Mouse (Mus musculus) adrenal gland, adult 8-10 months (tissue): Measurements from ENCODE around the gene Snapc3. TPM values are rescaled to one million over a fixed set of nuclear protein-coding genes. Genes with fewer than 3 reads are reported as not detected.
"Not testable (repeated sequence)": the region's sequence is repeated elsewhere in the genome, so short reads cannot be mapped to it uniquely, and the experiment has no call there.

Experiments
- DNase-seq: peaks from one replicate; pipeline ENCODE4 v3.0.0; 2022
- total RNA-seq, 4 experiments: library from RNA; stranded (reverse); gene quantifications; 2 replicates each; pipeline ENCODE4 v1.2.4; 2022

Snapc3 gene
- total RNA-seq, 4 experiments from 2014 or later: 21.7 to 34.2 (median 25.3) TPM

GRCm38 (mm10) chr4:83500154-83501036 is 82.9 kb downstream of the Snapc3 start:
- no peak for DNase-seq

- DNase-seq: no peak
Observed at GRCm38 (mm10) chr4:83501037-83501430, 83.5 kb downstream of the Snapc3 start.

DNA sequence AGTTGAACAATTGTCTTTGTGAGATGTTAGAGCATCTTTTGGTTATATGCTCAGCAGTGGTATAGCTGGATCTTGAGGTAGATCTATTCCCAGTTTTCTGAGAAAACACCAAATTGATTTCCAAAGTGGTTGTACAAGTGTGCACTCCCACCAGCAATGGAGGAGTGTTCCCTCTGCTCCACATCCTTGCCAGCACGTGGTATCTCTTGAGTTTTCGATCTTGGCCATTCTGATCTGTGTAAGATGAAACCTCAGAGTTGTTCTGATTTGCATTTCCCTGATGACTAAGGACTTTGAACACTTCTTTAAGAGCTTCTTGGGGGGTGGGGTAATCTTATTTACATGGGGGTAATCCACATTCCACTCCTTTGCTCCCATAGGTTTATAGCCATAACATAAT is 92.1 kb downstream of the Snapc3 start:
- DNase-seq: no peak

- no peak for DNase-seq
Observed at GRCm38 (mm10) chr4:83511083-83511482, 93.6 kb downstream of the Snapc3 start.

DNA sequence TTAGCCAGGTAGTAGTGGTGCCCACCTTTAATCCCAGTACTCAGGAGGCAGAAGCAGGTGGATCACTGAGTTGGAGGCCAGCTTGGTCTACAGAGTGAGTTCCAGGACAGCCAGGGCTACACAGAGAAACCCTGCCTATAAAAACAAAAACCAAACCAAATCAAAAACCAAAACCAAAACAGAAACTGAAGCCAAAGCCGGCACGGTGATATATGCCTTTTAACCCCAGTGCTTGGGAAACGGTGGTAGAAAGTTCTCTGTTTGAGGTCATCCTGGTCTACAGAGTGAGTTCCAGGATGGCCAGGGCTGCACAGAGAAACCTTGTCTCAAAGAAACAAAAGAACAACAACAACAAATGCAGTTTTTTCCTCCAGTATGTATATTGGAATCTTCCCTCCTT is 94.7 kb downstream of the Snapc3 start:
- DNase-seq: no peak

DNA sequence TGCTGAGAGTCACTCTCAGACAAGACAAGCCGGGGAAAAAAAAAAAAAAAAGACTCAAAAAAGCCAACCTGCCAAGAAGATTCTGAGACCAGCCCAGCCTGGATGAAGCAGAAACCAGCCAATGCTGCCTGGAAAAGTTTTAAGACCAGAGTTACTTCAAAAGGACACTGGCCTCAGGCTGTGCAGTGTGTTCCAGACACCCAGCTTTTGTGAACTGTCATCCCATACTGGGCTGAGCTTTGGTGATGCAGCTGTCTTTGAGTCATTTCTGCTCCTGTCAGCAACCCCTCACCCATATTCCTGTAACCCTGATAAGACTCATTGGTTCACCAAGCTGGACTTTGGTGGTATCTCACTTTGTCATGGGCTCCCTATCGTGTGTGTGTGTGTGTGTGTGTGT is 95.1 kb downstream of the Snapc3 start:
- no peak for DNase-seq

DNA sequence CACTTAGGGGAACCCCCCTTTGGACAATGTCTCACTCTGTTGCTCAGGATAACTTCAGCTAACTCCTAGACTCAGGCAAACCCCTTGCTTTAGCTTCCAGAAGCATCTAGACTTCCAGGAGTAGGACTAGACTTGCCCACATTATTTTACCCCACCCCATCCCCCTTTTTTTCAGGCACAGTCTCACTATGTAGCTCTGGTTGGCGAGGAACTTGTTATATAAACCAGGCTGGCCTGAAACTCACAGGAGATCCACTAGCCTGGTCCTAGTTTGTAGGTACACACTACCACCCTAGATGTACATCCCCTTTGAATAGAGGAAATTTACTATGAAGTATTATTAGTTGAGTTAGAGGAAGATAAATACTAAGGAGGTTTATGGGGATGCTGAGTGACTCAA is 96.7 kb downstream of the Snapc3 start:
- DNase-seq: no peak

DNA sequence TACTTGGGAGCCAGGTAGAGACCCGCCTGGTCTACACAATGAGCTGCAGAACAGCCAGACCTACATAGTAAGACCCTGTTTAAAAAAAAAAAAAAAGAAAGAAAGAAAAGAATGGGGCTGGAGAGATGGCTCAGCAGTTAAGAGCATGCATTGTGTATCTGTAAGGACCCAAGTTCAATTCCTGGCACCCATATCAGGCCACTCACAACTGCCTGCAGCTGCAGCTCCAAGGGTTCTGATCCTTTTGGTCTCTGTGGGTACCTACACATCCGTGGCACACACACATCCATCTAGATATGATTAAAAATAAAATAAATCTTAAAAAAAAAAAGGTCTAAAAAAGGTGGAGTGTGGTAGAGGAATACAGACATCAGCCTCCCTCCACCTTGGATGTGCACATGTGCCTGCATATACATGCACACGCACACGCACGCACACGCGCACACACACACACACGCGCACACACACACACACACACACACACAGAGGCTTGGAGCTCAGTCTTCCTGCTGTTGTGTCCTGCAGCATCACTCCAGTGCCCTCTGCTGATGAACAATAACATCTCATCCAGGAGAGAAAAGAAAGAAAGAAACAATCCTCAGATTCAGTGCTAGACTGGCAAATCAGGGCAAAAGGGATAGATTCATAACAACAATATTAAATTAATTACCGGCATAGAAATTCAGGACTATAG is 97.6 kb downstream of the Snapc3 start:
- DNase-seq: no peak

DNA sequence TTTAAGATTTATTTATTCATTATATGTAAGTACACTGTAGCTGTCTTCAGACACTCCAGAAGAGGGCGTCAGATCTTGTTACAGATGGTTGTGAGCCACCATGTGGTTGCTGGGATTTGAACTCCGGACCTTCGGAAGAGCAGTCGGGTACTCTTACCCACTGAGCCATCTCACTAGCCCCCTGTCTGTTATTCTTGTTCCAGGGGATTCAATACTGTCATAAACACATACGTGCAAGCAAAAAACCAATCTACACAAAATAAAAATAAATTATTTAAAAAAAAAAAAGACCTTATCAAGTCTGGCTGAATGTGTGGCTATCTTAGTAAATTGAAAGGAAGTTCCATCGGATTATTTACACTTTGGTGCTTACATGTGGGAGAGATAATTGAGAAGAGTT is 98.6 kb downstream of the Snapc3 start:
- not testable (repeated sequence) for DNase-seq

Other genes with a start within 250 kb of the Snapc3 start
- gene Ttc39b, start 93.5 kb upstream of the Snapc3 start, total RNA-seq: 10 to 100 TPM; 21.4 to 29.7 (median 26.3) TPM
- gene Psip1, start 68.7 kb downstream of the Snapc3 start, total RNA-seq: 10 to 100 TPM; 49.0 to 67.3 (median 52.6) TPM
- gene Ccdc171, start 107.8 kb downstream of the Snapc3 start, total RNA-seq: 1 to 10 TPM; 2.6 to 3.4 (median 2.9) TPM